Mouse (Mus musculus): ENCODE measurements around the gene Zfp39.

- TF ChIP-seq CTCF (IDR thresholded peaks at IDR 0.05; ENCODE audit: low read depth, low read length) = no peak
- TF ChIP-seq GATA2 (IDR thresholded peaks at IDR 0.05; ENCODE audit: borderline replicate concordance, low read depth, low read length) = no peak
- no peak for TF ChIP-seq TAL1 (conservative IDR thresholded peaks at IDR 0.05; ENCODE audit: low read depth, low read length)
- no peak for TF ChIP-seq GATA1 (IDR thresholded peaks at IDR 0.05; ENCODE audit: borderline replicate concordance, low read length)
- no peak for TF ChIP-seq POLR2AphosphoS5 (IDR thresholded peaks at IDR 0.05; ENCODE audit: insufficient replicate concordance, low read depth, low read length)
Observed at GRCm38 (mm10) chr11:58944136-58944535, 40.1 kb upstream of the Zfp39 start.

Measured in G1E (cell line).